Mouse (Mus musculus): Measurements from ENCODE around the gene Fkbp10.

DNA sequence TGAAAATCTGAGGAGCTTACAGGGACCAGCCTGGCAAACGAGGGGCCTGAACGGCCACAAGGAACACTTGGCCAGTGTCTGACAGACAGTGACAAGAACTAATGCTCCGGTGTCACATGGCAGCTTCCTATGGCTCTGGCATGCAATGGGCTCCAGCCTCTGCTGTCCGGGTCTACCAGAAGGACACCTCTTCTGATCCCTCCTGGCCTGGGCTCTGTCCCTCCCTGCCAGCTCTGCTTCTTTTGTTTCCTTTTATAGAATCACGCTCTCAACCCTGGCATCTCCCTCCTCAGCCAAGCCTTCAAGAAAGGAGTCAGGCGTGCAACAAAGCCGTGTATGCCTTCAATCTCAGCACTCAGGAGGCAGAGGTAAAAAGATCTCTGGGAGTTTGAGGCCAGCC is 14.6 kb downstream of the Fkbp10 start:
- no peak for TF ChIP-seq CTCF (IDR thresholded peaks at IDR 0.05; ENCODE audit: control insufficient read depth, insufficient read depth, insufficient replicate concordance, low read depth, low read length)
- TF ChIP-seq POLR2A (IDR thresholded peaks at IDR 0.05; ENCODE audit: control insufficient read depth, low read depth, low read length), result no peak
